Mouse (Mus musculus): ENCODE measurements around the gene H2-T23. TPM values are rescaled to one million over a fixed set of nuclear protein-coding genes. Genes with fewer than 3 reads are reported as not detected.
"Not testable (repeated sequence)": the region's sequence is repeated elsewhere in the genome, so short reads cannot be mapped to it uniquely, and the experiment has no call there.

The H2-T23 gene
- polyA plus RNA-seq (2014; fragmentation: Nextera tagmentation; extraction: Ambion mirVana): 3.7 and 3.9 TPM in 2 replicates

- peak within 1 kb of the TSS; percentile 40 for H3K4me3 ChIP-seq (ENCODE audit: low read depth, low read length)
- ATAC-seq (replicated peaks; ENCODE audit: insufficient number of reproducible peaks, low FRiP score, low TSS enrichment, low read depth) (peak; percentile 51; the same call in 1 of the 2 replicates), DNase-seq (ENCODE audit: low spot score) (peak; percentile 61)
- not testable (repeated sequence) for H3K4me1 ChIP-seq (ENCODE audit: control insufficient read depth, insufficient read depth, low read length); H3K27ac ChIP-seq (replicated peaks; ENCODE audit: low read depth, low read length); H3K27me3 ChIP-seq (ENCODE audit: control insufficient read depth, insufficient read depth, low read length); H3K36me3 ChIP-seq (replicated peaks; ENCODE audit: control insufficient read depth, insufficient read depth, low read depth, low read length); H3K9me3 ChIP-seq (replicated peaks; ENCODE audit: control insufficient read depth, low read length)
- H3K9ac ChIP-seq (replicated peaks; ENCODE audit: low read length): peak within 1 kb of the TSS; percentile 37
- 5% methylated on average over 25 of the region's 25 CpGs for WGBS
- H3K4me2 ChIP-seq (ENCODE audit: low read depth, low read length): peak within 1 kb of the TSS; percentile 62
Observed at GRCm38 (mm10) chr17:36032351-36032875, at the start of gene H2-T23. Gene H2-T23, minus strand, starts transcription at chr17:36032855.

GRCm38 (mm10) chr17:36081901-36082300, 49.2 kb upstream of the H2-T23 start:
- not testable (repeated sequence) for H3K9ac ChIP-seq (replicated peaks; ENCODE audit: low read length); H3K27ac ChIP-seq (replicated peaks; ENCODE audit: low read depth, low read length); ATAC-seq (replicated peaks; ENCODE audit: insufficient number of reproducible peaks, low FRiP score, low TSS enrichment, low read depth); H3K4me1 ChIP-seq (ENCODE audit: control insufficient read depth, insufficient read depth, low read length); H3K9me3 ChIP-seq (replicated peaks; ENCODE audit: control insufficient read depth, low read length); H3K36me3 ChIP-seq (replicated peaks; ENCODE audit: control insufficient read depth, insufficient read depth, low read depth, low read length); H3K4me3 ChIP-seq (ENCODE audit: low read depth, low read length); H3K4me2 ChIP-seq (ENCODE audit: low read depth, low read length); DNase-seq (ENCODE audit: low spot score)
- peaks cover 12% of the 10 kb centered on the region for H3K27me3 ChIP-seq (ENCODE audit: control insufficient read depth, insufficient read depth, low read length)

- H3K4me2 ChIP-seq (ENCODE audit: low read depth, low read length): no peak overlapping the region
- WGBS: 36% methylated on average over 2 of the region's 2 CpGs
- no peak overlapping the region for H3K4me3 ChIP-seq (ENCODE audit: low read depth, low read length)
- no peaks in the 10 kb centered on the region for H3K9me3 ChIP-seq (replicated peaks; ENCODE audit: control insufficient read depth, low read length)
- no peaks in the 10 kb centered on the region for H3K27me3 ChIP-seq (ENCODE audit: control insufficient read depth, insufficient read depth, low read length)
- no peak overlapping the region for H3K9ac ChIP-seq (replicated peaks; ENCODE audit: low read length)
- no peaks in the 10 kb centered on the region for H3K4me1 ChIP-seq (ENCODE audit: control insufficient read depth, insufficient read depth, low read length)
- ATAC-seq (replicated peaks; ENCODE audit: insufficient number of reproducible peaks, low FRiP score, low TSS enrichment, low read depth): no peak
- no peaks in the 10 kb centered on the region for H3K36me3 ChIP-seq (replicated peaks; ENCODE audit: control insufficient read depth, insufficient read depth, low read depth, low read length)
- no peak overlapping the region for H3K27ac ChIP-seq (replicated peaks; ENCODE audit: low read depth, low read length)
- peak; percentile 86 for DNase-seq (ENCODE audit: low spot score)
Observed at GRCm38 (mm10) chr17:36060829-36061228, 28.2 kb upstream of the H2-T23 start.

GRCm38 (mm10) chr17:36058362-36058761, 25.7 kb upstream of the H2-T23 start, which contains the start of gene Gm11127:
Gene Gm11127, minus strand, starts transcription at chr17:36058371.
- not testable (repeated sequence) for H3K27ac ChIP-seq (replicated peaks; ENCODE audit: low read depth, low read length); ATAC-seq (replicated peaks; ENCODE audit: insufficient number of reproducible peaks, low FRiP score, low TSS enrichment, low read depth); H3K4me3 ChIP-seq (ENCODE audit: low read depth, low read length); DNase-seq (ENCODE audit: low spot score); H3K9ac ChIP-seq (replicated peaks; ENCODE audit: low read length); H3K36me3 ChIP-seq (replicated peaks; ENCODE audit: control insufficient read depth, insufficient read depth, low read depth, low read length); H3K4me2 ChIP-seq (ENCODE audit: low read depth, low read length); H3K27me3 ChIP-seq (ENCODE audit: control insufficient read depth, insufficient read depth, low read length); H3K9me3 ChIP-seq (replicated peaks; ENCODE audit: control insufficient read depth, low read length); H3K4me1 ChIP-seq (ENCODE audit: control insufficient read depth, insufficient read depth, low read length)
- 71% methylated on average over 1 of the region's 1 CpGs for WGBS

- not testable (repeated sequence) for H3K4me1 ChIP-seq (ENCODE audit: control insufficient read depth, insufficient read depth, low read length); H3K9ac ChIP-seq (replicated peaks; ENCODE audit: low read length); H3K4me2 ChIP-seq (ENCODE audit: low read depth, low read length); H3K27me3 ChIP-seq (ENCODE audit: control insufficient read depth, insufficient read depth, low read length); ATAC-seq (replicated peaks; ENCODE audit: insufficient number of reproducible peaks, low FRiP score, low TSS enrichment, low read depth); H3K4me3 ChIP-seq (ENCODE audit: low read depth, low read length); H3K27ac ChIP-seq (replicated peaks; ENCODE audit: low read depth, low read length); DNase-seq (ENCODE audit: low spot score); H3K9me3 ChIP-seq (replicated peaks; ENCODE audit: control insufficient read depth, low read length); H3K36me3 ChIP-seq (replicated peaks; ENCODE audit: control insufficient read depth, insufficient read depth, low read depth, low read length)
- 90% methylated on average over 22 of the region's 25 CpGs for WGBS
Observed at GRCm38 (mm10) chr17:36057927-36058326, 25.3 kb upstream of the H2-T23 start.

- 85% methylated on average over 3 of the region's 3 CpGs for WGBS
- Histone ChIP-seq H3K36me3 (replicated peaks; ENCODE audit: control insufficient read depth, insufficient read depth, low read depth, low read length) (no peaks in the 10 kb centered on the region), H3K4me2 (ENCODE audit: low read depth, low read length) (no peak overlapping the region), H3K9ac (replicated peaks; ENCODE audit: low read length) (no peak overlapping the region), H3K4me1 (ENCODE audit: control insufficient read depth, insufficient read depth, low read length) (no peaks in the 10 kb centered on the region), H3K27ac (replicated peaks; ENCODE audit: low read depth, low read length) (no peak overlapping the region), H3K4me3 (ENCODE audit: low read depth, low read length) (no peak overlapping the region), H3K27me3 (ENCODE audit: control insufficient read depth, insufficient read depth, low read length) (no peaks in the 10 kb centered on the region), H3K9me3 (replicated peaks; ENCODE audit: control insufficient read depth, low read length) (no peaks in the 10 kb centered on the region)
- DNase-seq (ENCODE audit: low spot score): no peak
- no peak for ATAC-seq (replicated peaks; ENCODE audit: insufficient number of reproducible peaks, low FRiP score, low TSS enrichment, low read depth)
Observed at GRCm38 (mm10) chr17:36043286-36043685, 10.6 kb upstream of the H2-T23 start.

- Histone ChIP-seq H3K4me3 (ENCODE audit: low read depth, low read length) (peak within 1 kb of the TSS; percentile 29), H3K4me2 (ENCODE audit: low read depth, low read length) (peak within 1 kb of the TSS; percentile 54), H3K9ac (replicated peaks; ENCODE audit: low read length) (peak within 1 kb of the TSS; percentile 46)
- H3K36me3 ChIP-seq (replicated peaks; ENCODE audit: control insufficient read depth, insufficient read depth, low read depth, low read length); H3K4me1 ChIP-seq (ENCODE audit: control insufficient read depth, insufficient read depth, low read length); H3K27ac ChIP-seq (replicated peaks; ENCODE audit: low read depth, low read length); H3K9me3 ChIP-seq (replicated peaks; ENCODE audit: control insufficient read depth, low read length); H3K27me3 ChIP-seq (ENCODE audit: control insufficient read depth, insufficient read depth, low read length): not testable (repeated sequence)
- WGBS: 2% methylated on average over 12 of the region's 12 CpGs
- ATAC-seq (replicated peaks; ENCODE audit: insufficient number of reproducible peaks, low FRiP score, low TSS enrichment, low read depth) (peak; percentile 93), DNase-seq (ENCODE audit: low spot score) (peak; percentile 89)
Observed at GRCm38 (mm10) chr17:36042610-36043169, 10.0 kb upstream of the H2-T23 start, which contains the start of the genes H2-T22 and Gm6034. Gene H2-T22, minus strand, starts transcription at chr17:36042747. Gene Gm6034, plus strand, starts transcription at chr17:36042961.

- H3K36me3 ChIP-seq (replicated peaks; ENCODE audit: control insufficient read depth, insufficient read depth, low read depth, low read length); DNase-seq (ENCODE audit: low spot score); H3K9me3 ChIP-seq (replicated peaks; ENCODE audit: control insufficient read depth, low read length); H3K4me1 ChIP-seq (ENCODE audit: control insufficient read depth, insufficient read depth, low read length); H3K27me3 ChIP-seq (ENCODE audit: control insufficient read depth, insufficient read depth, low read length); H3K27ac ChIP-seq (replicated peaks; ENCODE audit: low read depth, low read length): not testable (repeated sequence)
- Histone ChIP-seq H3K4me3 (ENCODE audit: low read depth, low read length) (peak overlapping the region; percentile 29), H3K9ac (replicated peaks; ENCODE audit: low read length) (peak overlapping the region; percentile 46), H3K4me2 (ENCODE audit: low read depth, low read length) (peak overlapping the region; percentile 54)
- peak; percentile 72 for ATAC-seq (replicated peaks; ENCODE audit: insufficient number of reproducible peaks, low FRiP score, low TSS enrichment, low read depth)
- WGBS: 2% methylated on average over 19 of the region's 19 CpGs
Observed at GRCm38 (mm10) chr17:36042055-36042454, 9.4 kb upstream of the H2-T23 start.

All from embryonic facial prominence, embryonic 11.5 days (tissue).